Mouse (Mus musculus) liver, embryonic 16.5 days (tissue): Measurements from ENCODE around the gene Gsg1l. TPM values are rescaled to one million over a fixed set of nuclear protein-coding genes. Genes with fewer than 3 reads are reported as not detected.

Source experiments
- ATAC-seq: fragments of 200-750 bp; cut with Nextera tagmentation; 2 replicates; pipeline ENCODE4 v1.8.0; 2017; ENCODE audit warnings: low read depth, mild to moderate bottlenecking, moderate number of reproducible peaks, moderate library complexity
- H3K27ac ChIP-seq: fragments of 300-500 bp; sonication (generic); 2 replicates; pipeline ENCODE4 v1.5.1; 2014; ENCODE audit warnings: mild to moderate bottlenecking, low read length
- H3K27me3 ChIP-seq: fragments of 300-500 bp; sonication (generic); 2 replicates; pipeline ENCODE4 v1.6.1; 2014; ENCODE audit warnings: low read depth, low read length, mixed read lengths; ENCODE audit not compliant: control insufficient read depth, insufficient read depth
- H3K36me3 ChIP-seq: fragments of 300-500 bp; sonication (generic); 2 replicates; pipeline ENCODE4 v1.6.1; 2014; ENCODE audit warnings: mild to moderate bottlenecking; ENCODE audit not compliant: control insufficient read depth, insufficient read depth
- H3K4me1 ChIP-seq: fragments of 300-500 bp; sonication (generic); 2 replicates; pipeline ENCODE4 v1.6.1; 2014; ENCODE audit warnings: low read depth, low read length, mixed read lengths; ENCODE audit not compliant: control insufficient read depth
- H3K4me2 ChIP-seq: fragments of 300-500 bp; sonication (generic); 2 replicates; pipeline ENCODE4 v1.6.1; 2014; ENCODE audit warnings: low read depth, low read length, mixed read lengths
- H3K4me3 ChIP-seq: fragments of 300-500 bp; sonication (generic); 2 replicates; pipeline ENCODE4 v1.5.1; 2014; ENCODE audit warnings: low read depth, mild to moderate bottlenecking, low read length
- H3K9ac ChIP-seq: fragments of 300-500 bp; sonication (generic); 2 replicates; pipeline ENCODE4 v1.6.1; 2014; ENCODE audit warnings: low read depth, low read length
- H3K9me3 ChIP-seq: fragments of 300-500 bp; sonication (generic); replicated peaks from 2 replicates; pipeline ENCODE4 v1.6.1; 2016; ENCODE audit warnings: low read length; ENCODE audit not compliant: control insufficient read depth
- WGBS: fragments of 180-500 bp; shearing (Covaris S2); extraction: QIAGEN DNeasy Blood & Tissue Kit; methylation state at CpG from one replicate; pipeline ENCODE4 v1.1.7; 2014; ENCODE audit not compliant: insufficient replicate concordance; 5-methylcytosine and 5-hydroxymethylcytosine counted together
- polyA plus RNA-seq: library from polyadenylated mRNA; unstranded; fragments of >200 nt; fragmentation: Nextera tagmentation; extraction: Ambion mirVana; gene quantifications from 2 replicates; pipeline ENCODE4 v1.2.1, GENCODE M21; 2015

The Gsg1l gene
- polyA plus RNA-seq, 1 experiment from 2014 or later = 0.02 TPM

GRCm38 (mm10) chr7:126007132-126007910, 74.9 kb downstream of the Gsg1l start:
- Histone ChIP-seq H3K9ac (no peak overlapping the region), H3K4me1 (no peaks in the 10 kb centered on the region), H3K36me3 (no peaks in the 10 kb centered on the region), H3K27me3 (no peaks in the 10 kb centered on the region), H3K4me3 (no peak overlapping the region), H3K9me3 (no peaks in the 10 kb centered on the region), H3K4me2 (no peak overlapping the region), H3K27ac (no peak overlapping the region)
- WGBS = 63% methylated on average over 10 of the region's 10 CpGs
- ATAC-seq = no peak

- Histone ChIP-seq H3K9me3 (no peaks in the 10 kb centered on the region), H3K27me3 (no peaks in the 10 kb centered on the region), H3K27ac (no peak overlapping the region), H3K9ac (no peak overlapping the region), H3K4me2 (no peak overlapping the region), H3K4me3 (no peak overlapping the region), H3K4me1 (no peaks in the 10 kb centered on the region), H3K36me3 (no peaks in the 10 kb centered on the region)
- 46% methylated on average over 5 of the region's 5 CpGs for WGBS
- ATAC-seq = no peak
These were observed 76.9 kb downstream of the Gsg1l start for GRCm38 (mm10) chr7:126005274-126005673.

GRCm38 (mm10) chr7:126001683-126002082, 80.5 kb downstream of the Gsg1l start:
- Histone ChIP-seq H3K9me3 (no peaks in the 10 kb centered on the region), H3K27ac (no peak overlapping the region), H3K36me3 (no peaks in the 10 kb centered on the region), H3K4me3 (no peak overlapping the region), H3K27me3 (no peaks in the 10 kb centered on the region), H3K9ac (no peak overlapping the region), H3K4me1 (no peaks in the 10 kb centered on the region), H3K4me2 (no peak overlapping the region)
- WGBS = 58% methylated on average over 5 of the region's 5 CpGs
- no peak for ATAC-seq

DNA sequence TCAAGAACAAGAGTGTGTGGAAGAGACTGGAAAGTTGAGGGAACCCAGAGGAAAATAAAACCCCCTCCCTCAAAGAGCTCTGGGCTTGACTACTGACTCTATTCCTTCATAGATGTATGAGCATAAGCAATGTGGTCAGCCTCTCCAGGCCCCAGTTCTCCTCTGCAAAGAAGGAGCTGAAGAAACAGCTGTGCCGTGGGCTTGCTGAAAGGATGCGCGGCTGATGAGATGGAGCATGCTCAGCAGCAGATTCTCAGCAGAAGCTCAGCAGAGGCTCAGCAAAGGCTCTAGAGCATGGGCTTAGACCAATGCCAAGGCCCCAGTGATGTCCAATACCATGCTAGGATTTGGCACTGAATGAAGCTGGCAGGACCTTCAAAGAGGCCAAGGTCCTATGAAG, 82.3 kb downstream of the Gsg1l start:
- WGBS = 85% methylated on average over 3 of the region's 3 CpGs
- Histone ChIP-seq H3K9me3 (no peaks in the 10 kb centered on the region), H3K4me1 (no peaks in the 10 kb centered on the region), H3K4me2 (no peak overlapping the region), H3K27me3 (no peaks in the 10 kb centered on the region), H3K27ac (no peak overlapping the region), H3K4me3 (no peak overlapping the region), H3K9ac (no peak overlapping the region), H3K36me3 (no peaks in the 10 kb centered on the region)
- ATAC-seq = no peak

GRCm38 (mm10) chr7:125996151-125996550, 86.1 kb downstream of the Gsg1l start:
- H3K27ac ChIP-seq = no peak overlapping the region
- H3K4me2 ChIP-seq = no peak overlapping the region
- 78% methylated on average over 1 of the region's 1 CpGs for WGBS
- H3K4me3 ChIP-seq = no peak overlapping the region
- ATAC-seq = no peak
- H3K36me3 ChIP-seq = no peaks in the 10 kb centered on the region
- H3K27me3 ChIP-seq = no peaks in the 10 kb centered on the region
- no peak overlapping the region for H3K9ac ChIP-seq
- no peaks in the 10 kb centered on the region for H3K4me1 ChIP-seq
- no peaks in the 10 kb centered on the region for H3K9me3 ChIP-seq

DNA sequence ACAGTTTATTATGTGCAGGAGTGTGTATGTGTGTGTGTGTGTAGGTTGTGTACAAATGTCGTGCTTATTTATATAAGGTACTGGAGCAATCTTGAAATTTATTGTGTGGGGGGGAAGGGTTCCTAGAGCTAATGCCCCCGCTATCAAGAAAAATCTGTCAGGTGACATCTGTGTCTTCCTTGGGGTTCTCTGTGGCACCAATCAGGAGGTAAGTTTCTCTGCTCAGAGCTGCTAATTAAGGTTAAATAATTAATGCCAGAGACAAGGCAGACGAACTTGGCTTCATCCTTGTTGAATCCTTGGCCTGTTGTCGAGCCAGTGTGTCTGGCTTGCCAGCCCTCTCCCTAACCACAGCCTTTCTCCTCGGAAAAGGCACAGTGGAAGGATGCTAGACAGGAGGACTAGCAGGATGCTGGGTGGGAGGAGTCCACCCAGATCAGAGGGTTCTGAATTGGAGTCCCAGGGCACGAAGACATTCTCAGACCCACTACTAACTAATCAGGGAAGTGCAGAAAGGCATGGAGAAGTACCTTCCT, 89.8 kb downstream of the Gsg1l start:
- H3K9ac ChIP-seq = no peak overlapping the region
- H3K4me1 ChIP-seq = no peaks in the 10 kb centered on the region
- no peaks in the 10 kb centered on the region for H3K36me3 ChIP-seq
- ATAC-seq = no peak
- no peak overlapping the region for H3K4me2 ChIP-seq
- WGBS = 45% methylated on average over 6 of the region's 6 CpGs
- H3K9me3 ChIP-seq = no peaks in the 10 kb centered on the region
- H3K27ac ChIP-seq = no peak overlapping the region
- no peaks in the 10 kb centered on the region for H3K27me3 ChIP-seq
- no peak overlapping the region for H3K4me3 ChIP-seq

DNA sequence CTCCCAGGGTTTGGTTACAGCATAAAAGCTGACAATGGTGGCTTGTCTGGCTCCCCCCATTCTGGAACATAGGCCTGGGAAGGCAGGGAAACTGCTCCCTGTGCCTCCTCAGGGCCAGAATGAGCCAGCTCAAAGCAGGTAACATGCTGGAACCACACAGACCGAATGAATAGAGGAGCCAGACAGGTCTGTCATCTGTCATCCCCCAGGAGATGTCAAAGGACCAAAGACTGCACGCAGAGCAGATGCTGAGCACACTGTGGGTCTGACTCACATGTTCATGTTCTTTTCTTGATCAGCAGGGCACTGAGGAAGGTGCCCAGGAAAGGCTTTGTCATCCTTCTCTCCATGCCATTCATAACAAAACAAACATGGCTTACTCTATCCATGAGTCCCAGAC, 90.4 kb downstream of the Gsg1l start:
- 53% methylated on average over 2 of the region's 2 CpGs for WGBS
- H3K9ac ChIP-seq = no peak overlapping the region
- H3K9me3 ChIP-seq = no peaks in the 10 kb centered on the region
- no peaks in the 10 kb centered on the region for H3K4me1 ChIP-seq
- H3K4me2 ChIP-seq = no peak overlapping the region
- no peaks in the 10 kb centered on the region for H3K36me3 ChIP-seq
- H3K27ac ChIP-seq = no peak overlapping the region
- no peaks in the 10 kb centered on the region for H3K27me3 ChIP-seq
- no peak for ATAC-seq
- H3K4me3 ChIP-seq = no peak overlapping the region

GRCm38 (mm10) chr7:125989969-125990368, 92.2 kb downstream of the Gsg1l start:
- no peaks in the 10 kb centered on the region for H3K27me3 ChIP-seq
- no peak overlapping the region for H3K9ac ChIP-seq
- ATAC-seq = no peak
- WGBS = 66% methylated on average over 7 of the region's 7 CpGs
- H3K4me3 ChIP-seq = no peak overlapping the region
- H3K36me3 ChIP-seq = no peaks in the 10 kb centered on the region
- no peak overlapping the region for H3K4me2 ChIP-seq
- H3K27ac ChIP-seq = no peak overlapping the region
- H3K9me3 ChIP-seq = no peaks in the 10 kb centered on the region
- H3K4me1 ChIP-seq = no peaks in the 10 kb centered on the region

- Histone ChIP-seq H3K4me2 (no peak overlapping the region), H3K36me3 (no peaks in the 10 kb centered on the region), H3K9me3 (no peaks in the 10 kb centered on the region), H3K27me3 (no peaks in the 10 kb centered on the region; the same call in 1 of the 2 replicates), H3K4me3 (no peak overlapping the region), H3K9ac (no peak overlapping the region), H3K4me1 (no peaks in the 10 kb centered on the region), H3K27ac (no peak overlapping the region)
- ATAC-seq = no peak
- 37% methylated on average over 4 of the region's 4 CpGs for WGBS
These were observed 92.7 kb downstream of the Gsg1l start for GRCm38 (mm10) chr7:125989489-125989888.
